Mouse (Mus musculus) gastrocnemius, postnatal 10 days (tissue): ENCODE results near the gene Ctrc. TPM values are rescaled to one million over a fixed set of nuclear protein-coding genes. Genes with fewer than 3 reads are reported as not detected.

Experiments used
- DNase-seq: peaks from one replicate; pipeline ENCODE4 v3.0.0; 2021; ENCODE audit warnings: mixed read lengths
- total RNA-seq, 2 experiments: library from RNA; stranded (reverse); gene quantifications; 2 replicates each; pipeline ENCODE4 v1.2.3; 2021

Gene Ctrc
- total RNA-seq, 2 experiments from 2014 or later, result not detected

- peak; percentile 53 for DNase-seq
These were observed 20.9 kb upstream of the Ctrc start for GRCm38 (mm10) chr4:141866933-141867490.

DNA sequence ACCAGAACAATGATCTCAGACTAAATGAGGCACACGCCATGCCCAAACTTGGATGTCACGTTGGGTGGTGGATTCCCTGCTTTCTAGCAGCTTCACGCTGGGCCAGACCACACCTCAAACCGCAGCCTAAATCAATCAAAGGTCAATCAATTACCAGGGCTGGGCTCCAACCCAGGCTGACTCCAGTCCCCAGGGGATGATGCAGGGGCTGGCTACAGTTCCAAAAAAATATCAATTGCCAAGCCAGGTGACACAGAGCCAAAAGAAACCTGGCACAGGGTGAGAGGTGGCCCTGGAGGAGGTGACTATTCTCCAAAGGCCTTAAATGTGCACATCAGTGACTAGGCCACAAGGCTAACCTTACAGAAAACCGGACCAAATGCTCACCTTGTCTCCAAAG lies 19.4 kb upstream of the Ctrc start:
- DNase-seq, result no peak

- DNase-seq, result no peak
These were observed 18.8 kb upstream of the Ctrc start for GRCm38 (mm10) chr4:141865006-141865405.

DNA sequence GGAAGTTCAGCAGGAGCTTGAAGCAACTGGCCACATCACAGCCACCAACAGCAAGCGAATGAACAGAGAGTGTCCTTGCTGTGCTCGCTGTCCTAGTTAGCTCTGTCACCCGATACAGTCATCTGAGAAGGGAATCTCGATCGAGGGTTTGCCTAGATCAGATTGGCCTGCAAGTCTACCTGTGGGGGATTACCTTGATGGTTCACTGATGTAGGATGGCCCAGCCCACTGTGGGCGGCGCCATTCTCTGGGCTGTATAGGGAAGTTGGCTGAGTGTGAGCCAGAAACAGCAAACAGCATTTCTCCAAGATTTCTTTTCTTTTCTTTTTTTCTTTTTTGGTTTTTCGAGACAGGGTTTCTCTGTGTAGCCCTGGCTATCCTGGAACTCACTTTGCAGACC lies 18.3 kb upstream of the Ctrc start:
- DNase-seq, result no peak

DNA sequence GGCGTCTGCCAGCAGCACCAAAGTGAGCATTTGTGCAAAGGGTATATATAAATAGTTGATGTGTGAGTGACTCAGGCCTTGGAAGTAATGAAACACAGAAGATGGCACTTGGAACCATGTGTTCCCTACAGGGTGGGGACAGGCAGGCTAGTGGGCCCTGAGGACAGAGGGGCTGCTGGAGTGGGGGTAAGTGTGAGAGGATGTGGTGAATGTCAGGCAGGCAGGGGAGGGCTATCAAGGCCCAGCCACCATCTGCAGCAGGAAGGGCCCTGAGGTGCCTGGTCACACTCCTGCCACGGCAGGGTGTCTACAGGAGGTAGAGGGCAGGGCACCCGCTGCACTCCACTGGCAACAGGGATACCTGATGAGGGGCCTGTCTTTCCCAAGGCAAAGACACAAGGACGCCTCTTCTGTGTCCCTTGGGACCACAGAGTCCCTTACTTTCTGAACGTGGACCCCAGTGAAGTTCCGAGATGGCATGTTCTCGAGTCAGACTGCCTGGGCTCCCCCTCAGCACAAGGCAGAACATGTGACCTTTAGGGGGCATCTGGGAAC lies 17.6 kb upstream of the Ctrc start:
- DNase-seq, result no peak

DNA sequence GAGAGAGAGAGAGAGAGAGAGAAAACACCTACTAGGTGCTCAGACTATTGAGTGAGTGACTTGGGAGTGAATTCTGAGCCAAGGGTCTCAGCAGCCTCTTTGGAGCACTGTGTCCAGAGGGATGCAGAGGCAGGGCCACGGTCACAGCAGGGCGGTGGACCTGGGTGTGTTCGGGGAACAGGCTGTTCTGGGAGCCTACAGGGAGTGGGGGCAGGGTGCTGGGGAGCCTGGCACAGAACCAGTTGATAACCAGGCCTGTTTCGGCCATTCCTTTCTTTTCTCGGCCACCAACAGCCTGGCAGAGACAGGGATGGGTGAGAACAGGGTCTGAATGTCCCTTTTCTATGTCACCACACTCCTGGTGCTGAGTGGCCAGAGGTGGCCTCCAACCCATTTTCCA lies 16.7 kb upstream of the Ctrc start:
- DNase-seq, result no peak

DNA sequence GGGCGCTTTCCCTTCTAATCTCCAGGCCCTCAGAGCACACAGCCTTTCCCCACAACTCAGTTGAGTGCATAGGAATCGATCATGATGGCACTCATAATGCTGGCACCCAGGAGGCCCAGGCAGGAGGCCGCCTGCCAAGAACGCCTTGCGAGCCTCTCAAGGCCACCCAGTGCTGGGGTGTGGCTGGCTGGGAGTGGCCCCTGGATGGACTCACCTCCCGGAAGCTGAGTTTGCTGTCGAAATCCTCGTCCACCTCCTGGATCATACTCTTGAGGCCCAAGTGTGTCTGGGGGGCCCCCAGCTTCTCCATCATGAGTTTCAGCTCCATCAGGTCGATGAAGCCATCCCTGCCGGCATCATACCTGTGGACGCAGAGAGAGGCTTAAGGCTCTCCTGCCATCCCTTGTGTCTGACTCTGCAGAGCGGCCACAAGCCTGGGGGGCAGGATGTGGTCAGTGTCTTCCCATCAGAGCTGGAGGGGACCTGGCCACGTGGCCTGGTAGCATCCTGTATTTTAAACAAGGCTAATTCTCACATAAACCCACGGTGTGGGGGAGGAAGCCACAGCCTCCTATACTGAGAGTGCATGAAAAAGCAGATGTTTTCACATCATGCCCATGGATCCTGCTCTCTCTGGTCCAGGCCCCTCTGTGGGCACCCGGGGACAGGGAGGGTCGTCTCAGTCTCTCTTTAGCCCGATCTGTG lies 15.6 kb upstream of the Ctrc start:
- DNase-seq, result no peak

DNA sequence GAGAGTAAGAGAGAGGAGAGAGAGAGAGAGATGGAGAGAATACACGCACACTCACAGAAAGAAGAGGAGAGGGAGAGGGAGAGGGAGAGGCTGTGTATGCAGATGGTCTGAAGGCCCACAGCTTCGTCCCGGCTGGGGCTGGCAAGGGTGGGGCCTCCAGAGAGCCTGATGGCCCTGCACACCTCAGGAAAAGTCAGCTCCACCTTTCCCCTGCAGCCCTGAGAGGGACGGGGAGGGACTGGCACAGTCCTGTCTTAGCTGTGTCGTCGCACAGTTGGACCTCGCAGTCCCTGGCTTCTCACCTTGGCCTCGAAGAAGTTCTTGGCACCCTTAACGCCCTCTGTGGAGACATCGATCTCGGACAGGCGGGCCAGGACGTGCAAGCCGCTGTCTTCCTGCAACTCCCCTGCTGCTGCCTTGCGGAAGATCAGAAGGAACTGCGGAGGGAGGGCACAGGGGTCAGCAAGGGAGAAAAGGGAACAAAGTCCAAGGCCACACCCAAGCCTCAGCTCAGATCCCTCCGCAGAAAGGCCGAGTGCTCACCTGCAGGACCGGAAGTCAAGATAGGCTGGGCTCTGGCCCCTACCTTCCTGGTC lies 14.2 kb upstream of the Ctrc start:
- DNase-seq, result no peak

DNA sequence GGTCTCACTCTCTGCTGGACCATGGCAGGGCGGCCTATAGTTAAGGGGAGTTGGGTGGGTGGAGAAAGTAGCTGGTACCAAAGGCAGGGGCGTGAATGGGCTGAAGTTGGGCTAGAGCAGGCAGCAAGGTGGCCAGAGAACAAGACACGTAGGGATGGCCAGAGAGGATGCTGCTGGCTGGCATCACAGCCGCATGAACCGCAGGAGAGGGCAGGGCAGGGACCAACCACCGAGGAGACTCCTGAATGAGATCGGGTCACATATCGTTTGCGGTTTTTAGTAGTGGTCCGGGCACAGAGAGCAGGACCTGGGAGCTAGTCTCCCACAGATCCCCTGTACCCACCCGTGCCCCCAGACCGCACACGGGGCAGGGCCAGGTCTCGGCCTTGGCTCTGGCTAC lies 13.2 kb upstream of the Ctrc start:
- DNase-seq, result no peak

DNA sequence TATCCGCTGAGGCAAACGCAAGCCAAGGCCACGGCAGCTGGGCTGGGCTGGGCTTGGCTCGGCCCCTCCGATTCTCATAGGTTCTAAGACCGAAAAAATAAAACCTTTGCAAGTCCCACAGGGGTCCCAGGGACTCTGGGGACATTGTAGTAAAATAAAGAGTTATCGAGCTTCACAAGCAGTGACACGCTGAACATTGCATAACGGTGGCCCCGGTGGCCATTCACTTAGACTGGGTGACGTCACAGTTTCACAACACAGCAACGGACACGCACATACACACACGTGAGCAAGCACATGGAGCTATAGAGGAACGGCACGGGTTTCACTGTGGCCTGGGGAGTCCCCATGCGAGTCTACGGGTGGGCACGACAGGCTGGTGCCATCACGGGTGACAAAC lies 12.3 kb upstream of the Ctrc start:
- DNase-seq, result no peak

- peak; percentile 88 for DNase-seq
These were observed 11.3 kb upstream of the Ctrc start for GRCm38 (mm10) chr4:141857422-141857930.

GRCm38 (mm10) chr4:141853437-141853836 lies 7.3 kb upstream of the Ctrc start:
- peak; percentile 70 for DNase-seq

DNA sequence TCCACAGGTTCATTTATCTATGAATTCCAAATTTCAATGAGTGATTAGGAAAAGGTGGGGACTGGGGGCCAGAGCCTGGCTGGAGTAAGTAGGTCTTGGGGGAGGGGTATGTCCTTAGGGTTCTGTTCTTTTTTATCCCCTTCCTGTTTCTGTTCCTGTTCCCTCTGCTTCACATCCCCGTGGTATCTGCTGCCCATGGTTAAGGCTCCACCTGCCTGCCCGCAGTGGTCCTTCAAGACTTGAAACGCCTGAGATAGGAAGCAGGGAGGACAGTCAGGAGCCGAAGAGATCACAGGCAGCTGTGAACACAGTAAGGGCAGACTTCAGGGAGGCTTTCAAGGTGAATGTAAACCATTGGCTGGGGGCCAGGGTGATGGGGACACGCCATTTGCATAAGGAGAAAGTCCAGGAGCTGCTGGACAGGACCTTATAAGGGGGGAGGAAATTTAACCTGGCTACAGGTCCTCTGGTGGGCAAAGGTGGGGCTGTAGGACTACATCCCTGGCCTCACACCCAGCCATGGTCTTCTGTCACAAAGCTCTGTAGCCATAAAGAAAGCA lies 11.5 kb downstream of the Ctrc start:
- DNase-seq, result no peak

DNA sequence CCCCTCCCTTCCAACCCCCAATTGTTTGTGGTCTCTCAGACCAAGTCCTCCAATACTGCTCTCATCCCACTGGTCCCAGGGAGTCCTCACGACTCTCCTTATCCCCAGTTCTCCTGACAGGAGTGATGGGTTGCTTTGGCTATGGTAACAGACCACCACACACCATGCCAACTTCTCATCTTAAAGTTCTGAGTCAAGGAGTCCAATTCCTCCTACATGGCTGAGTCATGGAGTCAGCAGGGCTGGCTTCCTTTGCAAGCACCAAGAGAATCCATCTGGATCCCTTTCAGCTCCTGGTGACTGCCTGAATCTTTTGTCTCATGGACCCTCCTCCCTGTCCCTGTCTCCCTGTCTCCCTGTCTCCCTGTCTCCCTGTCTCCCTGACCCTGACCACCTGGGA lies 12.2 kb downstream of the Ctrc start:
- DNase-seq, result no peak

GRCm38 (mm10) chr4:141831361-141831760 lies 14.8 kb downstream of the Ctrc start:
- DNase-seq, result no peak

- no peak for DNase-seq
These were observed 15.8 kb downstream of the Ctrc start for GRCm38 (mm10) chr4:141830381-141830780.

DNA sequence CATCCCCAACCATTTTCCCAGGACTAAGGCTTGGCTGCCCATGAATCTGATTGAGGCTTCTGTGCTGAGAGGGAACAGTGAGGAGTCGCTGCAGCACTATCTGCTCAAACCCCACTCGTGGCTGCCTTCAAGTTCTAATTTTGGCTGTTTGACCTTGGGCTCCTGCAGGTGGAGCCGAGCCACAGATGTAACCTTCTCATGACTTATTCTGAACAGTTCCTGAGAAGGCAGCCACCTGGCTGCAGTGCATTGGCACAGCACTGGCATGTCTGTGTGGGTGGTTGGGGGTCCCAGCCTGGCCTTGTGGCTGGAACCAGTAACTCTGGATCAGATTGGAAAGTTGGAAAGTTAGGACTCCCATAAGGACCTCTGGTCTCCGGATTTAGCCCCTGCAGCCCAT lies 18.0 kb downstream of the Ctrc start:
- DNase-seq, result no peak

DNA sequence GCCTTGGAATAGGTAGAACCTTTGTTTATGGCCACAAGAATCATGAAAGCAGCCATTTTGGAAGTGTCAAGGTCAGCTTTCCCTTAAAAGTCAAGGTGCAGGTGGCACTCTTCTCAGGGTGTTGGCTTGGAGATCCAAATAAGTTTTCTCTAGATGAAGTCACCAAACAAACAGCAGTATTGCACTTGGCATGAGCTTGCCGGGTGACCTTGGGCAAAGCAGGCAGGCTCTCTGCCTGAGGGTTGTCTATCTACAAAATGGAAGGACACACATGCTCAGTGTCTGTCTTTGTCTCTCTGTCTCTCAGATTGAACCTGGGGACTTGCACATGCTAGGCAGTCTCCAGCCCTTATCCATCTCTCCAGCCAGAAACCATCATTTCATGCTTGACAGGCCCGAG lies 18.8 kb downstream of the Ctrc start:
- DNase-seq, result no peak

- no peak for DNase-seq
These were observed 20.1 kb downstream of the Ctrc start, which contains the start of gene Cela2a for GRCm38 (mm10) chr4:141826060-141826459. TSS of gene Cela2a (minus strand) at chr4:141826160.

DNA sequence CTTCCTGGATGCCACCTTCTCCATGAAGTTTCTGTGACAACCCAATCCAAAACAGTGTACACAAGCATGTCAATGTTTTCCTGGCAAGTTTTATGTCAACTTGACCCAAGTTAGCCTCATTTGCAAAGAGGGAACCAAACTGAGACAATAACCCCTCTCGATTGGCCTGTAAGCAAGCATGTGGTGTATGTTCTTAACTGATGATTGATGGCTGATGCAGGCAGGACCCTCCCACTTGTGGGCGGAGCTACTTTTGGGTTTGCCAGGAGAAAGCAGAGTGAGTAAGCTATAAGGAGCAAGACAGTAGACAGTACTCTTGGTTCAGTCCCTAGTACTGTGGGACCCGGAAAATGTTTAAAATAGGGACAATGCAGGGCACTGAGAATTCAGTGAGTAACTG lies 23.2 kb downstream of the Ctrc start:
- no peak for DNase-seq

DNA sequence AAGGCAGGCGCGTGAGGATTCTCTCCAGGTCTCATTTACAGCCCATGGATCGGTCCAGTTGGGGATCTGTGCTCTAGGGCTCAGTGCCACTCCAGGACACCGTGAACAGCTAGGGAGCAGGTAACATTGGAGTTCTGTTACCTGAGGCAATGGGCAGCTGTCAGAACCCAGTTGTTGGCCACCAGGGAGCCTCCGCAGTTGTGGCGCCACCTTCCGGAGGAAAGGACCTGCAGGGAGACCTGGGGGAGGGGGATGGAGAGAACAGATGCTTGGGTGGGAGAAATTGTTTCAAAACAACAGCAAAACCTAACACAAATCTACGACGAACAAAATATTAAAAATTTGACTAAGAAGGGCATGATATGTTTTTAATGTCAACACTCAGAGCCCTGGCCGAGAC lies 24.1 kb downstream of the Ctrc start:
- DNase-seq, result peak; percentile 39

DNA sequence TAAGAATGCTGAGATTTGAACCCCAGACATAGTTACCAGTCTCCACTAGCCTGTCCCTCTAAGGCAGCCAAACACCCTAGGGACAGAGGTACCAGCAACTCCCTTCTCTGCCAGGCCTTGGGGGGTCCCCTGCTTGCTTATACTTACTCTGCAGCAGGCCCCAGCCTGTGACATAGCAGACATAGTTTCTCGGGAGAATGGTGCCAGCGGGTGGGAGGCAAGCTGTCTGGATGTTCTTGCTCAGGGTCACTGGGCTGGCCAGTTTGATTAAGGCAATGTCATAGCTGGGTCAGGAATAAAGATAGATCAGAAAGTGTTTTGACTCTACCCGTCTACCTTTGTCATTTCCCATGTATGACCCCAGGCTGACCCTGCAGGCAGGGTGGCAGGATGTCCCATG lies 25.0 kb downstream of the Ctrc start:
- no peak for DNase-seq

GRCm38 (mm10) chr4:141819316-141819715 lies 26.8 kb downstream of the Ctrc start:
- no peak for DNase-seq
